Mouse (Mus musculus) gastrocnemius, adult 8-10 months (tissue): ENCODE measurements around the gene Nsmf. TPM values are rescaled to one million over a fixed set of nuclear protein-coding genes. Genes with fewer than 3 reads are reported as not detected.

Source experiments
- DNase-seq, 2 experiments: peaks; one replicate each; pipeline ENCODE4 v3.0.0; 2022; ENCODE audit warnings: low spot score in 2 of 2
- microRNA-seq: library from miRNA; unstranded; fragments of <30 nt; microRNA quantifications from one replicate; pipeline ENCODE4 v1.2.0, GENCODE M21; 2022
- total RNA-seq, 4 experiments: library from RNA; stranded (reverse); gene quantifications; 2 replicates each; pipeline ENCODE4 v1.2.4; 2022

Nsmf gene
- total RNA-seq, 4 experiments from 2014 or later, result 5.6 to 8.4 (median 7.2) TPM

GRCm38 (mm10) chr2:25085571-25085970 is 31.4 kb downstream of the Nsmf start:
- DNase-seq, result no peak

- DNase-seq, result no peak
Observed at GRCm38 (mm10) chr2:25087842-25088241, 33.7 kb downstream of the Nsmf start.

GRCm38 (mm10) chr2:25088636-25089035 is 34.5 kb downstream of the Nsmf start:
- DNase-seq, result no peak

DNA sequence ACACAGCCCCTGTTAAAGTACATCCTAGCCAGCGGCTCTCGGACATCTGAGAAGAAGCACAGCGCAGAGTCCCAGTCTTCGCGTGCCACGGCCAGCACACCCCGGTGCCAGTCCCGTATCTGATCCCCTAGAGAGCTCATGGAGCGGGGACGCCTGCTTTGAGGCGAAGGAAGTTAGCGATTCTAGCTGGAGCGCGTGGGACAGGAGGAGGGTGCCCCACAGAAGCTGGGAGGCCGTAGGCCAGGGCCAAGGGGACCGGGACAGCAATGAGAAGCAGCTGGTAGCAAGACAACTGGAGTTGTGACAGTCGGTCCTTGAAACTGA is 40.6 kb downstream of the Nsmf start:
- DNase-seq, result no peak

DNA sequence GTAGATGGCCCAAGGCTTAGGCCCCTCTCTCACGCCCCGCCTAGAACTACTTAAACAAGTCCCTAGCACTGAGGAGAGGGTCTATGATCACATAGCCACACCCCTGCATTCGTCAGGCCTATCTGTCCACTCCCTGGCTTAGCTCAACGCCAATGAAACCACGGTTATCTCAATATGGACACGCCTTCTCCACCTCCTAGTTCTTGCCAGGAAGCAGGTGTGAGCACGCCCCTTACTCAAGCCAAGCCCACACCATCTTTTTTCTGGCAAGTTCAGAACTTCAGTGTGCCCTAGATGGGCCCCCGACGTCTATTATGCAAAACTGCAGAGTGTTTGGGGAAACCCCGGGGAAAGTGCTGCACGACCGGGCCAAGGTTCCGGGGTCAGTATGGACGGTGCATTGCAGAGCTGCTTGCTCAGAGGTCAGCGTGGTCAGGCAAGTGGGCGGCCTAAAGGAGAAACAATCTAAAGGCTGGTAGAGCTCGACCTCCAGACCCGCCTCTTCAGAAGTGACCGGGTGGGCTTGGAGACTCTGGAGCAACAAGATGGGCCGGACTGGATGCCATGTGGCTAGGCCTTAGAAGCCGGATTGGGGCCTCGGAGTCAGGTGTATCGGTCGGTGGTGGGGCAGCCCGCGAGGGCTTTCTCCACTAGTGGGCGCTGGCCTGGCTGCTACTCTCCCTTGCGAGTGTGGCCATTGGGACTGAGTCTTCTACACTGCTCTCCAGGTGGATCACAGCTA is 41.1 kb downstream of the Nsmf start, which contains the start of gene Noxa1:
Noxa1 (minus strand) TSS at position 41 of the 742 bp plus-strand sequence.
- no peak for DNase-seq

DNA sequence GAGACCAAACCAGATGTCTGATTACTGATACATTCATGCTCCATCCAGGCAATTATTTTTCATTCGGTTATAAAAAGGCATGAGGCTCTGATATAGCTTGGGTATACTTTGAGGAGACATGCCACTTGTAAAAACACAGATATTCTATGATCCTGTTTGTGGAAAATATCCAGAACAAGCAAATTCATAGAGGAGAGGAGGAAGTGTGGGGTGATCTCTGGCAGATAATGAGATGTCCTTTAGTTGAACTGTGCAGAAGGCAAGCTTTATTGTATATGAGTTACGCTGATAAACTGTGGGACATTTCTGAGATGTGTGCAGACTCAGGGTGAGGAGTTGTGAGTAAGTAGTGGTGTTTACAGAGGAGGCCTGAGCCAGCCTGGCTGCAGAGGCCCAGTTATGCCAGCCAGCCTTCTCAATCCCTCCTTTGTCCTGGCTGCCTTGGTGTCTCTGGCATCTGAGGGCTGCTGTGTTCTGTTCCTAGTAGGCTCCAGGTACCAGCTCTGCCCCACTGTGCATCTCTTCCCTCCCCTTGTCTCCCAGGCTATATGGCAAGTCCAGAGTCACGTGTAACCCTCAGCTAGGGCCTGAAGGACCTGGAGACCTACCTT is 44.0 kb downstream of the Nsmf start:
- DNase-seq, result no peak

DNA sequence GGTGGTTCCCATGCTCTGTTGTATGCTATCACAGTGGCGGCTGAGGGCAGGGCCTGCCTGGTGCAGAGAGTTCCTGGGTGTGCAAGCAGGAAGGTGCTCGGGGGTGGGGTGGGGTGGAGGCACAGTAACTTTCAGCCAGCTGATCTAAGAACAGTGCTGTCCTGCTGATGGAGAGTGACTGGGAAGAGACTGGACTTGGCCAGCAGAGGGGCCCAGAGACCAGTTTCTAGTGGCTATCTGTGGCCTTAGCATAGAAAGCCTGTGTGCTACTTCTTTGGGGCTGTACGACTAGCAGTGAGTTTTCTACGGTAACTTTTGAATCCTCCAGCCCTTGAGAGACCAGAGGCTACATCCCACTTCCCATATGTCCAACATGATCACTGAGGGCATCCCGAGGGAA is 44.8 kb downstream of the Nsmf start:
- no peak for DNase-seq

DNA sequence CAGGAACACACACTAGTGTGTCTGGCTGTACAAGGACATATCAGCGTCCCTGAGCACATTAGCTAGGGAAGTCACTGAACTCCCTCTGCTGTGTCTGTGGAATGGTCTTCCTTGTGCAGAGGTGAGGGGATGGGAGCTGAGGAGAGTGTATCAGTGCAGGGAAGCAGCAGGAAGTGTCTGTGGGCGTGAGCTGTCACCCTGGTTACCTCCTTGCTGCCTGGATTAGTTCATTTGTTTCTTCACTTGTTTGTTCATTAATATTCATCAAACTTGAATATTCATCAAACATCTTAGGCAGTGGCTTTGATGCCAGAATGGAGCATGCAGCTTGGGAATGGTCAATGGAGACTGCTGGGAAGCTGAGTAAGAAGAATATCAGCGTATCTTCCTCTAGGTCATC is 45.5 kb downstream of the Nsmf start:
- no peak for DNase-seq

DNA sequence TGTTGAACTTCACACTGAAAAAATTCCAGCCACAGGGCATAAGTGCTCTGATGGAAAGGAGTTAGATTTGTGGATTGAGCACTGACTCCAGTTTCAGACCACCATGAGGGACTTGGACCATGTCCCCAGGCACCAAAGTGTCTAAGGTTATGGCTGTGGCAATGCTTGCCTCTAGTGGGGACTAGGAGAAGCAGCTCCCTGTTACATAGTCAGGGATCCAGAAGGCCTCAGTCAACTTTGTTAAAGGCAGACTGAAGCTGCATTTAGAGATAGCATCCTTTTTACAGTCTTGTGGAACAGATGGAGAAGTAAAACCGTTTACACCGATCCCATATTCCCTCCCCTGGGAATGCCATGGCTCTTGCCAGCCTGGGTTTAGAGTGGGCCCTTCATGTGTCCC is 50.0 kb downstream of the Nsmf start:
- DNase-seq, result no peak

GRCm38 (mm10) chr2:25106045-25106444 is 51.9 kb downstream of the Nsmf start:
- no peak for DNase-seq

- no peak for DNase-seq
Observed at GRCm38 (mm10) chr2:25109487-25109886, 55.3 kb downstream of the Nsmf start.

DNA sequence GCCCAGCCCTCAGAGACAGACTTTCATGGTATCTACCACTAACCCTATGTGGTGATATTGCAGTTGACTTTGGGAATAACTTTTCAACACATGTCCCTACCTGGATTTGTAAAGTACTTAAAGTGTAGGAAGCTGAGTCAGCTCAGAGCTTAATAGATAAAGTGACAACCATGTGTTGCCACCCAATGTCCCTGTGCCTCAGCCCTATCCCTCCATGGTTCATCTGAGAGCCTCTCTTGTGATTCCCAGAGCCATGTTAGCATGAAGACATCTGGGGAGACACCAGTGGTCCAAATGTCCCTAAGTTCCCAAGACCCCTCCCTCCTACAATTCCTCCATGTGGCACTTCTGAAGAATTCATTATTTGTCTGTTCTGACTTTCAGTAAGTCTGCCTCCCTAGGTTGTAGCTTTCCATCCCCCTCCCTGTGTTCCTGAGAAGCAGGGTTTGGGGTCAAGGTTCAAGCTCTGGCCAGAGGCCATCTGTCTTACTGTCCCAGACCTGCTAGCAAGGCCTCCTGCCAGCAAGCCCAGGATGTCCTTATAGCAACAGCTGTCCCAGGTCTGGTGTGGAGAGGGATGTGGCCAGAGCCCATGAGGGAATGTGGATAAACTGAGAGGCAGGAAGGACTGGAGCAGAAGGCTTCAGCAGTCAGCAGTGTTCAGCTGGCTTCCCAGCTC is 56.5 kb downstream of the Nsmf start:
- no peak for DNase-seq

DNA sequence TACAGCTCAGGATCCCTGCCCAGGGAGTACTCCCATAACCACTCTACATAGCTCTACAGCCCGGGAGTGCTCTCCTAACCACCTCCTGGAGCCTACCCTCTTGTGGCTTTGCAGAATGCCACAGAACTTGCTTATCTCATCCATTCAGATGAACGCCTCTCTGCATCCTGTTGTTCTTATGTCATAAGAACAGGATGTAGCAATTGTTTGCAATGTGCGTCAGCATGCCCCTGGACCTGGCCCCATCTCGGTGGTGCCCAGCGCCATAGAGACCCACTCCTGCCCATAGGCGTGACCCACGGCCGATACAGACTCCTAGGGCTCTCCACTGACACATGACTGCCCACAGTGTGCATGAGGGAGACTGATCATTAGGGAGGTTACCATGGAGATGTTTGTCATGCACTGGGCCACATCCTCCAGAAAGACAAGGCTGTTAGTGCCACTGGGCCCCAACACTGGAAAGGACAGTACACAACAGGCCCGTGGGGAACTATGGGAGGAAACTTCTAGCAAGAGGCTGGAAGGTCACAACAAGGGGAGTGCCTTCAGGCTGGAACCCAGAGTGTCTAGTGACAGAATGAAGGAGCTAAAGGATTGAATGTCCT is 57.1 kb downstream of the Nsmf start:
- DNase-seq, result no peak

Small RNA genes lying within 50 kb of the gene (microRNA-seq; reads per million reads assigned to microRNA genes)
- gene Gm24328, result not detected
- not detected for gene Mir7664

Other genes starting within 250 kb of the Nsmf start
- 10 to 100 TPM; 17.6 to 24.3 (median 22.1) TPM for gene Ehmt1, start 134.7 kb upstream of the Nsmf start, total RNA-seq
- 1 to 10 TPM; 1.2 to 3.3 (median 2.2) TPM for gene Arrdc1, start 119.1 kb upstream of the Nsmf start, total RNA-seq
- gene Zmynd19, start 104.6 kb upstream of the Nsmf start, total RNA-seq, result 10 to 100 TPM; 19.9 to 24.0 (median 23.1) TPM
- 1 to 10 TPM; 3.8 to 4.3 (median 4.2) TPM for gene Dph7, start 92.0 kb upstream of the Nsmf start, total RNA-seq
- gene Mrpl41, start 79.3 kb upstream of the Nsmf start, total RNA-seq, result 10 to 100 TPM; 33.0 to 39.9 (median 34.9) TPM
- 10 to 100 TPM; 32.8 to 48.4 (median 40.4) TPM for gene Pnpla7, start 78.3 kb upstream of the Nsmf start, total RNA-seq
- gene Entpd8, start 25.9 kb downstream of the Nsmf start, total RNA-seq, result not detected
- not detected for gene Noxa1, start 40.8 kb downstream of the Nsmf start, total RNA-seq
- gene Nrarp, start 126.4 kb downstream of the Nsmf start, total RNA-seq, result 1 to 10 TPM; 3.0 to 7.1 (median 5.9) TPM
- gene Tor4a, start 142.5 kb downstream of the Nsmf start, total RNA-seq, result under 1 TPM; 0.48 to 0.92 (median 0.76) TPM
- gene Nelfb, start 157.1 kb downstream of the Nsmf start, total RNA-seq, result 10 to 100 TPM; 20.8 to 28.3 (median 22.6) TPM
- gene Stpg3, start 160.3 kb downstream of the Nsmf start, total RNA-seq, result not detected
- gene Fam166a, start 164.4 kb downstream of the Nsmf start, total RNA-seq, result not detected
- gene Tubb4b, start 170.3 kb downstream of the Nsmf start, total RNA-seq, result 100 to 1,000 TPM; 228 to 239 (median 232) TPM
- not detected for gene Slc34a3, start 180.0 kb downstream of the Nsmf start, total RNA-seq
- not detected for gene Rnf224, start 182.4 kb downstream of the Nsmf start, total RNA-seq
- under 1 TPM; 0.36 to 0.87 (median 0.69) TPM for gene Rnf208, start 187.9 kb downstream of the Nsmf start, total RNA-seq
- gene Cysrt1, start 188.1 kb downstream of the Nsmf start, total RNA-seq, result not detected
- gene AL732309.1, start 192.5 kb downstream of the Nsmf start, total RNA-seq, result 1 to 10 TPM in 2 of 4 experiments, under 1 TPM in 2; 0.54 to 1.8 (median 1.2) TPM
- 10 to 100 TPM; 11.7 to 14.1 (median 13.1) TPM for gene Tmem203, start 201.1 kb downstream of the Nsmf start, total RNA-seq
- 1 to 10 TPM; 2.0 to 5.3 (median 2.6) TPM for gene Tprn, start 208.3 kb downstream of the Nsmf start, total RNA-seq
- gene Ssna1, start 218.1 kb downstream of the Nsmf start, total RNA-seq, result 10 to 100 TPM; 29.0 to 36.4 (median 31.2) TPM
- 10 to 100 TPM; 30.4 to 33.4 (median 31.3) TPM for gene Anapc2, start 218.1 kb downstream of the Nsmf start, total RNA-seq
- not detected for gene Tmem210, start 233.8 kb downstream of the Nsmf start, total RNA-seq
- not detected for gene Lrrc26, start 235.6 kb downstream of the Nsmf start, total RNA-seq